Mouse (Mus musculus): ENCODE data around the gene Cd80. TPM values are rescaled to one million over a fixed set of nuclear protein-coding genes. Genes with fewer than 3 reads are reported as not detected.

The Cd80 gene
- total and polyA plus RNA-seq, 3 experiments, result 0.04 to 0.38 TPM; not detected in 1

DNA sequence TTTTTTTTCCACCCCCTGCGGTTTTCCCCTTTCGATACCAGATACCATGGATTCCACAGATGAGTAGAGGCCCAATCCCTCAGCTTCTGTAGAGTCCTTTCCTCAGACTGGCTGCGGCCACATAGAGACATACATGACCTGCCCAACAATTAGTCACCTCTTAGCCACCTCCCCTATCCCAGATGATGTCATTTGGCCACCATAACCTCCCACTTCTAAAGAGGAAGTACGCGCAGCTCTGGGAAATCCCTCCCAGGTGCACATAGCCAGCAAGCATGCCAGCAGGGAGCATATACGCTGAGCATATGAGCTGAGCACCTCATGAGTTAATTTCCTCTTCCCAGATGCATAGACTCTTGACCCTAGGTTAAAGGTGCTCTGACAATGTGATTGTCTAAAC, 48.7 kb upstream of the Cd80 start:
- no peak for TF ChIP-seq E2F4 (IDR thresholded peaks at IDR 0.05; ENCODE audit: borderline replicate concordance, low read depth, low read length)
- peak; percentile 24; the same call in 1 of the 2 replicates for TF ChIP-seq ETS1 (IDR thresholded peaks at IDR 0.05; ENCODE audit: low read depth, low read length)
- no peaks in the 10 kb centered on the region for H3K79me2 ChIP-seq (ENCODE audit: control insufficient read depth, insufficient read depth, low read length, poor library complexity)
- DNase-seq (ENCODE audit: low read depth, low spot score), result peak; percentile 50
- no peaks in the 10 kb centered on the region; a peak in 1 of 4 replicates for H3K36me3 ChIP-seq (ENCODE audit: control insufficient read depth in 1 of 2, insufficient read depth in 2 of 2, low read length in 2 of 2)
- no peak overlapping the region for H3K9ac ChIP-seq (ENCODE audit: control insufficient read depth, low read depth, low read length, poor library complexity, severe bottlenecking)
- peaks cover 0 to 13% of the 10 kb centered on the region in 2 experiments; a peak in 2 of 4 replicates for H3K4me1 ChIP-seq (ENCODE audit: control insufficient read depth in 1 of 2, insufficient read depth in 2 of 2, low read length in 2 of 2)
- H3K9me3 ChIP-seq (replicated peaks; ENCODE audit: insufficient read depth, low read length), result no peaks in the 10 kb centered on the region
- peaks cover 0 to 1% of the 10 kb centered on the region in 2 experiments; a peak in 1 of 4 replicates for H3K27me3 ChIP-seq (ENCODE audit: control insufficient read depth in 1 of 2, insufficient read depth in 2 of 2, low read length in 2 of 2)
- H3K27ac ChIP-seq (ENCODE audit: control insufficient read depth, low read depth, low read length), result no peak overlapping the region
- H3K4me3 ChIP-seq (ENCODE audit: control insufficient read depth in 1 of 2, insufficient read depth in 1 of 2, low read depth in 2 of 2, low read length in 2 of 2), result no peak overlapping the region

DNA sequence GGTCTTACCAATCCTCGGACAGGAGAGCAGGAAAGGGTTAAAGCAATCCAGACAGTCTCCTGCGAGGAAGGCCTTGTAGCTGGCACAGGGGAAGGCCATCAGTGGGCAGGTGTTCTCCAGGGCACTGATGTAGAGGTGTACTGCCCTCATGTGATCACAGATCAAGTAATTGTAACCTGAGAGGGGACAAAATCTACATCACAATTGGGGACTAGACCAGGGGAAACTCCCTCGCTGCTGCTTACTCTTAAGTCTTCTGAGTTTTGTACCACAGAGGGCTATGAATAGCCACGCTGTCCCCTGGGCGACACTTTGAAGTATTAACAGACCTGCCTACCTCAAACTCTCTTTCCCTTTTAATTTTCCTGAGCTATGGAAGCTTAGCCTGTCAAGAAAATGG, 47.8 kb upstream of the Cd80 start:
- no peak overlapping the region for H3K27ac ChIP-seq (ENCODE audit: control insufficient read depth, low read depth, low read length)
- no peaks in the 10 kb centered on the region; a peak in 1 of 4 replicates for H3K36me3 ChIP-seq (ENCODE audit: control insufficient read depth in 1 of 2, insufficient read depth in 2 of 2, low read length in 2 of 2)
- no peaks in the 10 kb centered on the region for H3K79me2 ChIP-seq (ENCODE audit: control insufficient read depth, insufficient read depth, low read length, poor library complexity)
- H3K4me1 ChIP-seq (ENCODE audit: control insufficient read depth in 1 of 2, insufficient read depth in 2 of 2, low read length in 2 of 2), result peaks cover 0 to 13% of the 10 kb centered on the region in 2 experiments; a peak in 2 of 4 replicates
- H3K27me3 ChIP-seq (ENCODE audit: control insufficient read depth in 1 of 2, insufficient read depth in 2 of 2, low read length in 2 of 2), result peaks cover 0 to 2% of the 10 kb centered on the region in 2 experiments; a peak in 1 of 4 replicates
- DNase-seq (ENCODE audit: low read depth, low spot score), result no peak
- H3K4me3 ChIP-seq (ENCODE audit: control insufficient read depth in 1 of 2, insufficient read depth in 1 of 2, low read depth in 2 of 2, low read length in 2 of 2), result no peak overlapping the region
- TF ChIP-seq MAFK (IDR thresholded peaks at IDR 0.05; ENCODE audit: borderline replicate concordance, low read depth, low read length) (no peak), POLR2A (IDR thresholded peaks at IDR 0.05; ENCODE audit: control insufficient read depth in 1 of 2, insufficient read depth in 1 of 2, low read depth in 1 of 2, low read length in 2 of 2, poor library complexity in 1 of 2) (no peak), POLR2AphosphoS2 (IDR thresholded peaks at IDR 0.05; ENCODE audit: low read length) (no peak), HCFC1 (IDR thresholded peaks at IDR 0.05; ENCODE audit: low read depth, low read length) (no peak)
- no peaks in the 10 kb centered on the region for H3K9me3 ChIP-seq (replicated peaks; ENCODE audit: insufficient read depth, low read length)
- H3K9ac ChIP-seq (ENCODE audit: control insufficient read depth, low read depth, low read length, poor library complexity, severe bottlenecking), result no peak overlapping the region

DNA sequence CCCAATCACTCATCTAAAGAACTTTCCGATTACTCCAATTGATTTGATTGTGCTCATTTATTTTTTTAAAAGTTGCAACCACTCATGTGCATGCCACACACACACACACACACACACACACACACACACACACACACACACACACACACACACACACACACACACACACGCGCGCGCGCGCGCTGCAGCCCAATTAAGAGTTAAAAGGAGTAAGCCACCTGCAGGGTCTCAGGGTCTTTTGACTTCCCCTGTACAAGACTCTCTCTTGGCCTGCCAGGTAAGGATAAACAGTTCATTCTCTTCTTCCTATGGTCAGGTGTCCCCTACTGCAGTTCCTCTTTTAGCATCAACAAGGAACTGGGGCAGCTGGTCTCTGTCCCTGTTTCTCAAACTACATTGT, 46.9 kb upstream of the Cd80 start:
- H3K9me3 ChIP-seq (replicated peaks; ENCODE audit: insufficient read depth, low read length), result no peaks in the 10 kb centered on the region

More for the DNA sequence above, 46.9 kb upstream of the Cd80 start:
- Histone ChIP-seq H3K4me3 (ENCODE audit: control insufficient read depth in 1 of 2, insufficient read depth in 1 of 2, low read depth in 2 of 2, low read length in 2 of 2) (no peak overlapping the region), H3K4me1 (ENCODE audit: control insufficient read depth in 1 of 2, insufficient read depth in 2 of 2, low read length in 2 of 2) (peaks cover 0 to 13% of the 10 kb centered on the region in 2 experiments; a peak in 2 of 4 replicates), H3K27ac (ENCODE audit: control insufficient read depth, low read depth, low read length) (no peak overlapping the region), H3K9ac (ENCODE audit: control insufficient read depth, low read depth, low read length, poor library complexity, severe bottlenecking) (no peak overlapping the region), H3K27me3 (ENCODE audit: control insufficient read depth in 1 of 2, insufficient read depth in 2 of 2, low read length in 2 of 2) (peaks cover 0 to 2% of the 10 kb centered on the region in 2 experiments; a peak in 1 of 4 replicates), H3K79me2 (ENCODE audit: control insufficient read depth, insufficient read depth, low read length, poor library complexity) (no peaks in the 10 kb centered on the region), H3K36me3 (ENCODE audit: control insufficient read depth in 1 of 2, insufficient read depth in 2 of 2, low read length in 2 of 2) (no peaks in the 10 kb centered on the region; a peak in 1 of 4 replicates)
- TF ChIP-seq TBP (IDR thresholded peaks at IDR 0.05; ENCODE audit: low read depth, low read length), result no peak
- no peak for TF ChIP-seq CTCF (IDR thresholded peaks at IDR 0.05 in 2 of 3, conservative IDR thresholded peaks at IDR 0.05 in 1 of 3; ENCODE audit: control insufficient read depth in 1 of 3, insufficient read depth in 1 of 3, low read depth in 2 of 3, low read length in 3 of 3, poor library complexity in 1 of 3, severe bottlenecking in 1 of 3)
- TF ChIP-seq GABPA (IDR thresholded peaks at IDR 0.05; ENCODE audit: low read depth, low read length), result no peak
- TF ChIP-seq ZC3H11A (IDR thresholded peaks at IDR 0.05; ENCODE audit: low read depth, low read length), result no peak
- TF ChIP-seq CHD2 (IDR thresholded peaks at IDR 0.05; ENCODE audit: low read length), result no peak
- no peak for TF ChIP-seq BHLHE40 (IDR thresholded peaks at IDR 0.05; ENCODE audit: borderline replicate concordance, low read depth, low read length)
- TF ChIP-seq EP300 (IDR thresholded peaks at IDR 0.05; ENCODE audit: low read depth in 1 of 2, low read length in 2 of 2), result no peak
- TF ChIP-seq MEF2A (IDR thresholded peaks at IDR 0.05; ENCODE audit: extremely low read depth, insufficient replicate concordance, low read depth, low read length, poor library complexity, severe bottlenecking), result no peak
- TF ChIP-seq ELF1 (IDR thresholded peaks at IDR 0.05; ENCODE audit: low read depth, low read length), result no peak
- no peak for TF ChIP-seq MAFK (IDR thresholded peaks at IDR 0.05; ENCODE audit: borderline replicate concordance, low read depth, low read length)
- TF ChIP-seq POLR2AphosphoS5 (IDR thresholded peaks at IDR 0.05; ENCODE audit: borderline replicate concordance, low read depth, low read length), result no peak
- TF ChIP-seq MYB (IDR thresholded peaks at IDR 0.05; ENCODE audit: low read depth, low read length), result no peak
- TF ChIP-seq SMC3 (IDR thresholded peaks at IDR 0.05; ENCODE audit: low read depth, low read length), result no peak
- TF ChIP-seq ZNF384 (IDR thresholded peaks at IDR 0.05; ENCODE audit: low read depth, low read length), result no peak
- no peak for TF ChIP-seq USF2 (IDR thresholded peaks at IDR 0.05; ENCODE audit: borderline replicate concordance in 1 of 2, insufficient read depth in 1 of 2, low read depth in 1 of 2, low read length in 2 of 2)
- no peak for TF ChIP-seq NELFE (IDR thresholded peaks at IDR 0.05; ENCODE audit: low read depth, low read length)
- no peak for TF ChIP-seq NRF1 (IDR thresholded peaks at IDR 0.05; ENCODE audit: insufficient read depth, low read depth, low read length, poor library complexity, severe bottlenecking)
- no peak for TF ChIP-seq ZMIZ1 (IDR thresholded peaks at IDR 0.05; ENCODE audit: low read depth, low read length)
- TF ChIP-seq POLR2A (IDR thresholded peaks at IDR 0.05; ENCODE audit: control insufficient read depth in 1 of 2, insufficient read depth in 1 of 2, low read depth in 1 of 2, low read length in 2 of 2, poor library complexity in 1 of 2), result no peak
- TF ChIP-seq USF1 (IDR thresholded peaks at IDR 0.05; ENCODE audit: low read depth, low read length), result no peak
- DNase-seq (ENCODE audit: low read depth, low spot score), result no peak
